Mouse (Mus musculus) left cerebral cortex, adult 8-10 months (tissue): ENCODE measurements at regions not wholly inside any gene's neighbourhood (a gene's known extent, or its start where the extent isn't known, plus 50 kb on each side); places are given as distances from the start of the nearest gene placed in this dataset.

ENCODE experiments used
- DNase-seq, 2 experiments: peaks; one replicate each; pipeline ENCODE4 v3.0.0; 2022; ENCODE audit warnings: low spot score in 2 of 2

DNA sequence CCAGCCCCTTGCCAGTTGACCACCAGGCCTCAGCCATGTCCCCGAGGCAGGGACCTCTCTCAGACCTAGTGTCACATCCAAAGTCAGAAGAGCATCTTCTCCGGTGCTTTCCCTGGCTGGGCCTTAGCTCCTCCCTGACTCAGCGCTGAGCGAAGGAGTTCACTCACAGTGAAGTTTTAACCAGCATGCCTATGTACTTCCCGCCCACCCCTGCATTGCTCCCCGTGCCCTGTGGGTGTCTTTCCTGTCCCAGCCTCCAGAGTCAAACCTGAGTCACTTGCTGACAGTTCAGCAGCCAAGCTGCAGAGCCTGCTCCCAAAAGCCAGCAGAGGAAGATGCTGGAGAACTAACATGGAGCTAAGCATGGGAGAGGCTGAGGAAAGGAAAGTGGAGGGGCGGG lies 55.6 kb upstream of the Unc5a start:
- DNase-seq: no peak

DNA sequence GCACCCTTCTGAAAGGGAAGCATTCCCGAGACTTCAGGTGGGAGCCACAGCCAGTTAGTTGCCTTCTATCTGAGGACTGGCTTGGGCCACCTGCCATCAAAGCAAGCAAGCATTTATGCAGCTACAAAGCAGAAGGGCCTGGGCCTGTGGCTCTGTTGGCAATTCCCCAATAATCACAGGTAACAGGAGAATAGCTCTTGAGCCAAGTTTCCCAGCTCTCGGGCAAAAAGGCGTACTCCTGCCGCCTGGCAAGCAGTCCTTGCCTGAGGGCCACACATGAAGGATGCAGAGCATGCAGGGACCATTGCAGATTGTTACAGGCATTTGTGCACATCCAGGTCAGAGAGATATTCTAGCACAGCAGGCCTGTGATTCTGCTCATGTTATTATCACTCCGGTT lies 53.2 kb upstream of the Unc5a start:
- DNase-seq: no peak
